Mouse (Mus musculus) A20 (cell line): ENCODE data around the gene Zc3h15.

Source experiments
- DNase-seq: peaks from one replicate; pipeline ENCODE4 v3.0.0-alpha.2; 2011; ENCODE audit warnings: low read depth, low spot score

Gene Zc3h15

DNA sequence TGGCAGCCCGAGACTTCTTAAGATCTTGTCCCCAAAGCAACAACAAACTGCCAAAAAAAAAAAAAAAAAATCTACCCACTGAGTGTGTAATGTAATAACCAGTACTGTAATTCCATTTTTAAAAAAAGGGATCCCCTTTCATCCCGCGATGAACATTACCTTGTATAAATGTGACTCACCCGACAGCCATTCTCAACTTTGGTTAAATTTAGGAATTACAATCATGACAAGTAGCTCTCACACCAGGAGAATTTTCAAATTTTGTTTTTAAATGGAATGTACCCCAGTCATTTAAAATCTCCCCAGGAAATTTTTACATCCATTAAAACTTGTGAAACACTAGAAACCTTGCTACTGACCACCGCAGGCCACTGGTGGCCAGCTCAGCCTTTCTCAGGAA, 69.7 kb downstream of the Zc3h15 start:
- no peak for DNase-seq
